Mouse (Mus musculus): Measurements from ENCODE around the gene H2-Ke6.

DNA sequence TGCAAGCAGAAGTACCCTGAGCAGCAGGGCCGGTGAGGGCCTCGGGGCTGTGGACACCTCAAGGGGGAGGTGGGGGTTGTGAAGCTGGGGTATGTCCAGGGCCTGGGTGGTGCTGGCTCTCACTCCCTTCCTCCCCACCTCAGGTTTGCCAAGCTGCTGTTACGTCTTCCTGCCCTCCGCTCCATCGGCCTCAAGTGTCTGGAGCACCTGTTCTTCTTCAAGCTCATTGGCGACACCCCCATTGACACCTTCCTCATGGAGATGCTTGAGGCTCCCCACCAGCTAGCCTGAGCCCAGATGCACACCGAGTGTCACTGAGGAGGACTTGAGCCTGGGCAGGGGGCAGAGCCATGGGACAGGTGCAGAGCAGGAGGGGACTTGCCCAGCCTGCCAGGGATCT lies 9.4 kb upstream of the H2-Ke6 start:
- TF ChIP-seq CTCF (IDR thresholded peaks at IDR 0.05; ENCODE audit: low read depth) (no peak), EP300 (optimal IDR thresholded peaks at IDR 0.05) (no peak)
